ENCODE assay signal across 13 mouse cellular contexts in genomic region chr1:73702428-73702842, GRCm38 (mm10).
DNase-seq lines count a peak whose midpoint lies in the region; ATAC-seq and TF ChIP-seq lines count a peak whose summit lies in the region.
"Had no signal": no experiment of that assay in that cellular context is flagged by ENCODE, and none has a peak within 500 bp of the region (broad histone marks: within the 10 kb centered on the region; RNA-seq: fewer than 3 reads in every experiment).

No protein-coding gene starts in this region.

- DNase-seq in lung, embryonic 14.5 days: no peak
- no peak for DNase-seq in lung, adult 18-20 months
- DNase-seq in embryonic facial prominence, embryonic 10.5 days (ENCODE audit: low spot score): peak; percentile 69
- peak; percentile 25 for DNase-seq in neural tube, embryonic 11.5 days (ENCODE audit: low spot score)
- no peak for DNase-seq in midbrain, embryonic 14.5 days
- no peak for DNase-seq in layer of hippocampus, postnatal 36 days
- no peak for DNase-seq in T-cell, adult 2 months (ENCODE audit: low spot score)
- DNase-seq: heart, adult 11 months; right cerebral cortex, postnatal 25 days; thymus, postnatal 14 days had no signal

- no peak overlapping the region for H3K27ac ChIP-seq in lung, embryonic 14.5 days (ENCODE audit: low read depth)
- H3K27ac ChIP-seq in embryonic facial prominence, embryonic 10.5 days (replicated peaks): no peak overlapping the region
- H3K27ac ChIP-seq in intestine, postnatal 0 days (ENCODE audit: low read depth, low read length): no peak overlapping the region
- H3K27ac ChIP-seq in neural tube, embryonic 11.5 days (ENCODE audit: low read depth, low read length): no peak overlapping the region
- no peak overlapping the region for H3K27ac ChIP-seq in midbrain, embryonic 14.5 days (replicated peaks; ENCODE audit: low read depth, low read length)
- H3K27ac ChIP-seq: forebrain, embryonic 10.5 days; hindbrain, postnatal 0 days had no signal

- TF ChIP-seq CTCF in lung, embryonic 14.5 days (IDR thresholded peaks at IDR 0.05; ENCODE audit: low read depth): no peak
- no peak for TF ChIP-seq CTCF in intestine, postnatal 0 days (IDR thresholded peaks at IDR 0.05; ENCODE audit: low read depth)

- peak; percentile 54 for ATAC-seq in lung, embryonic 14.5 days (ENCODE audit: insufficient read depth)
- ATAC-seq in intestine, postnatal 0 days: peak; percentile 94
- no peak for ATAC-seq in neural tube, embryonic 11.5 days (ENCODE audit: insufficient read depth, low FRiP score, low TSS enrichment)
- ATAC-seq in midbrain, embryonic 14.5 days (ENCODE audit: low FRiP score, low TSS enrichment): no peak
- ATAC-seq: hindbrain, postnatal 0 days had no signal

- H3K4me1 ChIP-seq in lung, embryonic 14.5 days (ENCODE audit: insufficient read depth): no peaks in the 10 kb centered on the region
- peaks cover 12% of the 10 kb centered on the region for H3K4me1 ChIP-seq in embryonic facial prominence, embryonic 10.5 days
- H3K4me1 ChIP-seq in intestine, postnatal 0 days (replicated peaks; ENCODE audit: control insufficient read depth, insufficient read depth, low read length): peaks cover 12% of the 10 kb centered on the region; the same call in 1 of the 2 replicates
- H3K4me1 ChIP-seq in neural tube, embryonic 11.5 days (ENCODE audit: control insufficient read depth, insufficient read depth, low read length): no peaks in the 10 kb centered on the region
- no peaks in the 10 kb centered on the region for H3K4me1 ChIP-seq in midbrain, embryonic 14.5 days (ENCODE audit: control insufficient read depth, insufficient read depth, low read length)

- H3K27me3 ChIP-seq in lung, embryonic 14.5 days (ENCODE audit: insufficient read depth, low read length): no peaks in the 10 kb centered on the region
- no peaks in the 10 kb centered on the region for H3K27me3 ChIP-seq in embryonic facial prominence, embryonic 10.5 days (replicated peaks; ENCODE audit: low read depth, poor library complexity, severe bottlenecking)
- H3K27me3 ChIP-seq in intestine, postnatal 0 days (replicated peaks; ENCODE audit: control insufficient read depth, insufficient read depth, low read length): no peaks in the 10 kb centered on the region
- H3K27me3 ChIP-seq in neural tube, embryonic 11.5 days (ENCODE audit: control insufficient read depth, insufficient read depth, low read length): no peaks in the 10 kb centered on the region
- no peaks in the 10 kb centered on the region for H3K27me3 ChIP-seq in midbrain, embryonic 14.5 days (ENCODE audit: control insufficient read depth, insufficient read depth, low read length)

- H3K36me3 ChIP-seq in lung, embryonic 14.5 days (ENCODE audit: insufficient read depth): no peaks in the 10 kb centered on the region
- no peaks in the 10 kb centered on the region for H3K36me3 ChIP-seq in embryonic facial prominence, embryonic 10.5 days (replicated peaks)
- H3K36me3 ChIP-seq in intestine, postnatal 0 days (ENCODE audit: control insufficient read depth, insufficient read depth): no peaks in the 10 kb centered on the region
- H3K36me3 ChIP-seq in neural tube, embryonic 11.5 days (ENCODE audit: control insufficient read depth, insufficient read depth, low read length): no peaks in the 10 kb centered on the region
- H3K36me3 ChIP-seq in midbrain, embryonic 14.5 days (ENCODE audit: control insufficient read depth, insufficient read depth, low read length): no peaks in the 10 kb centered on the region
- H3K36me3 ChIP-seq: forebrain, embryonic 10.5 days had no signal

- WGBS in lung, embryonic 14.5 days: 17% methylated on average over 4 of the region's 4 CpGs
- 28% methylated on average over 4 of the region's 4 CpGs for WGBS in embryonic facial prominence, embryonic 10.5 days
- 5% methylated on average over 4 of the region's 4 CpGs for WGBS in intestine, postnatal 0 days
- 42% methylated on average over 4 of the region's 4 CpGs for whole genome bisulfite sequencing in neural tube, embryonic 11.5 days
- WGBS in midbrain, embryonic 14.5 days: 70% methylated on average over 4 of the region's 4 CpGs

- H3K4me2 ChIP-seq in lung, embryonic 14.5 days: no peak overlapping the region
- 0 out of 2 replicates have a peak overlapping the region, but pooled peaks have one; percentile 21 for H3K4me2 ChIP-seq in intestine, postnatal 0 days (replicated peaks; ENCODE audit: low read depth)
- H3K4me2 ChIP-seq in neural tube, embryonic 11.5 days (ENCODE audit: low read depth): no peak overlapping the region
- H3K4me2 ChIP-seq in midbrain, embryonic 14.5 days (ENCODE audit: low read length): no peak overlapping the region

- H3K9ac ChIP-seq in lung, embryonic 14.5 days: no peak overlapping the region
- no peak overlapping the region for H3K9ac ChIP-seq in intestine, postnatal 0 days (ENCODE audit: low read depth, low read length)
- H3K9ac ChIP-seq in neural tube, embryonic 11.5 days (ENCODE audit: low read length): no peak overlapping the region
- H3K9ac ChIP-seq in midbrain, embryonic 14.5 days (replicated peaks; ENCODE audit: low read length): no peak overlapping the region

- no peak overlapping the region for H3K4me3 ChIP-seq in lung, embryonic 14.5 days (ENCODE audit: low read depth, low read length)
- H3K4me3 ChIP-seq in embryonic facial prominence, embryonic 10.5 days: no peak overlapping the region
- H3K4me3 ChIP-seq in intestine, postnatal 0 days (ENCODE audit: low read depth, low read length): no peak overlapping the region
- H3K4me3 ChIP-seq in neural tube, embryonic 11.5 days (ENCODE audit: low read depth, low read length): no peak overlapping the region
- no peak overlapping the region for H3K4me3 ChIP-seq in midbrain, embryonic 14.5 days (replicated peaks; ENCODE audit: low read depth, low read length)
- H3K4me3 ChIP-seq: forebrain, embryonic 10.5 days had no signal

- no peaks in the 10 kb centered on the region for H3K9me3 ChIP-seq in lung, embryonic 14.5 days (ENCODE audit: low read depth, low read length)
- 0 out of 2 replicates have a peak, but pooled peaks cover under 1% of the 10 kb centered on the region for H3K9me3 ChIP-seq in embryonic facial prominence, embryonic 10.5 days
- H3K9me3 ChIP-seq in intestine, postnatal 0 days (ENCODE audit: control insufficient read depth): no peaks in the 10 kb centered on the region
- no peaks in the 10 kb centered on the region for H3K9me3 ChIP-seq in neural tube, embryonic 11.5 days (ENCODE audit: control insufficient read depth, low read length)
- peaks cover 5% of the 10 kb centered on the region for H3K9me3 ChIP-seq in midbrain, embryonic 14.5 days (ENCODE audit: control insufficient read depth, low read length)
- H3K9me3 ChIP-seq: forebrain, embryonic 10.5 days had no signal

Comparison
In these comparisons a context has a peak if more than half of its experiments do, and no peak if none do; other contexts are left out.
1. ATAC-seq: peak in lung, embryonic 14.5 days (single experiment) and intestine, postnatal 0 days (single experiment); none in neural tube, embryonic 11.5 days (single experiment) and midbrain, embryonic 14.5 days (single experiment).
2. DNase-seq: peak in embryonic facial prominence, embryonic 10.5 days (single experiment) and neural tube, embryonic 11.5 days (single experiment); none in lung, embryonic 14.5 days (single experiment), lung, adult 18-20 months (0 of 2), midbrain, embryonic 14.5 days (single experiment), layer of hippocampus, postnatal 36 days (0 of 2) and T-cell, adult 2 months (single experiment).